Mouse (Mus musculus): ENCODE measurements around the gene Csnk1g2. TPM values are rescaled to one million over a fixed set of nuclear protein-coding genes. Genes with fewer than 3 reads are reported as not detected.

The Csnk1g2 gene
- polyA plus RNA-seq, 1 experiment from 2014 or later: 134 TPM

DNA sequence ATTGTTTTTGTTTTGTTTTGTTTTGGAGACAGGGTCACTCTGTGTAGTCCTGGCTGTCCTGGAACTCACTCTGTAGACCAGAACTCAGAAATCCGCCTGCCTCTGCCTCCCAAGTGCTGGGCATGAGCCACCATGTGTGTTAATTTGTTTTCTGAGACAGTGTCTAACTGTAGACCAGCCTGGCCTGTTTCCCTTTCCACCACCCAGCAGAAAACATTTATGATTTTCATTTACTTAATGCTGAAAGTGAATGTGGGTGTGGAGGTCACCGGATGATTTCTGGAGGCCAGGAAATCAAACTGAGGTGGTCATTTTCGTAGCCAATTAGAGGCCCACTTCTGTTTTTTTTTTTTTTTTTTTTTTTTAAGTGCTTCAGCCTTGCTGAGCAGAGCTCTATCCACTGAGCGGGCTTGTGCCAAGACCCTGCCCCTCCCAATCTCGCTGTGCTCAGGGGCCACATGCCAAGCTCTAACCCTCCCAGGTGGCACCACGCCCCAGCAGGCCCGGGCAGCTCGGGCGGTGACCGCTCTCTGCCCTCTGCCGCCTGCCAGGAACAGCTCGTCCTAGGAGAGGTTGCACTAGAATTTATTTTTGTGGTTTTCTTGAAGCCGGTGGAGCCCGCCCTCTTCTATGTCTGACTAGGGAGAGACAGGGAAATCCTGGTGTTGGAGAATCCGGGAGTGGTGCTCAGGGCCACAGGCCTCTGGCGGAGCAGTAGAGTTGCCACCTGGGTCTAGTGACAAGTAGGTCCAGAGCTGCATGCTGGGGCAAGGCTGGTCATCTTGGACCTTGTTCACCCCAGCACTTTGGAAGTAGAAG, 41.8 kb downstream of the Csnk1g2 start:
- 57% methylated on average over 16 of the region's 16 CpGs for WGBS
- Histone ChIP-seq H3K36me3 (ENCODE audit: control insufficient read depth, insufficient read depth, low read length) (peaks cover 9% of the 10 kb centered on the region), H3K27me3 (ENCODE audit: control insufficient read depth, insufficient read depth, low read length) (no peaks in the 10 kb centered on the region), H3K9ac (ENCODE audit: low read length) (no peak overlapping the region), H3K27ac (ENCODE audit: low read depth, low read length) (peak overlapping the region; percentile 2; the same call in 1 of the 2 replicates), H3K9me3 (ENCODE audit: control insufficient read depth, low read length) (no peaks in the 10 kb centered on the region), H3K4me3 (ENCODE audit: low read depth, low read length) (no peak overlapping the region), H3K4me1 (replicated peaks; ENCODE audit: control insufficient read depth, insufficient read depth, low read length) (peaks cover 2% of the 10 kb centered on the region; the same call in 1 of the 2 replicates), H3K4me2 (ENCODE audit: low read depth, low read length, severe bottlenecking) (no peak overlapping the region)
- ATAC-seq (replicated peaks; ENCODE audit: low FRiP score) (no peak; the same call in 1 of the 2 replicates), DNase-seq (ENCODE audit: low spot score) (no peak)

DNA sequence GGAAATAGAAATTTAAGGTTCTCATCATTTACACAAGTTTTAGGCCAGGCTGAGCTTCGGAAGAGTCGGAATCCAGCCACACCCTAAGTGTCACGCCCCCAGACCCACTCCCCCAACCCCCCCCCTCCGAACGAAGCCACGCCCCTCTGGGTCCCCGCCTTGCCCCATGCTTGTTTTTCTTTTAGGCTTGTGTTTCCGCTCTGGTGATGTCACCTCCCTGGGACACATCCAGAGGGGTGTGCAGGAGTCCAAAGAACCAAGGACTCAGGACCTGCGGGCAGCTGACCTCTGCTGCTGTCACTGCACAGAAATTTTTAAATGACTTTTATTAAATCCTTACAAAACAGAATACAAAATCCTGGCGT, 42.4 kb downstream of the Csnk1g2 start:
- H3K4me3 ChIP-seq (ENCODE audit: low read depth, low read length): no peak overlapping the region

DNA sequence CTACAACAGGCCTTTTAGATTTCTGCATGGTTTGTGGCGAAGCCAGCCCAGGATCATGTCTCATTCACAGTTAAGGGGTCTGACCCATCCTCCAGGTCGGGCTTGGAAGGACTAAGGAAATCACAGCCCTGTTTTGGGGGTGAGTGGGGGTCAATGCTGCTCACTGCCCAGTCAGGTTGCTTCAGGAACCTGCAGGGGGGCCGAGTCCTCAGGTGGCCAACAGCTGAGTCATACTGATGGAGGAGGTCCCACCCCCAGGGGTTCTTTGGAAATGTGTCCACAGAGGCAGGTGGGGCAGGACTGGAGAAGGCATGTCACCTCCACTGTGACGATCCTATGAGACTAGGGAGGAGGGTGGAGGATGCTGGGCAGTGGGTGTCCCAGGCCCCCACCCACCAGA, 42.8 kb downstream of the Csnk1g2 start:
- Histone ChIP-seq H3K9ac (ENCODE audit: low read length) (no peak overlapping the region), H3K27ac (ENCODE audit: low read depth, low read length) (no peak overlapping the region), H3K27me3 (ENCODE audit: control insufficient read depth, insufficient read depth, low read length) (no peaks in the 10 kb centered on the region), H3K4me1 (replicated peaks; ENCODE audit: control insufficient read depth, insufficient read depth, low read length) (peaks cover 2% of the 10 kb centered on the region; the same call in 1 of the 2 replicates), H3K4me3 (ENCODE audit: low read depth, low read length) (no peak overlapping the region), H3K36me3 (ENCODE audit: control insufficient read depth, insufficient read depth, low read length) (peaks cover 14% of the 10 kb centered on the region), H3K9me3 (ENCODE audit: control insufficient read depth, low read length) (no peaks in the 10 kb centered on the region), H3K4me2 (ENCODE audit: low read depth, low read length, severe bottlenecking) (no peak overlapping the region)
- no peak for DNase-seq (ENCODE audit: low spot score)
- no peak for ATAC-seq (replicated peaks; ENCODE audit: low FRiP score)
- WGBS: 71% methylated on average over 4 of the region's 4 CpGs

More for the DNA sequence above, 42.4 kb downstream of the Csnk1g2 start:
- ATAC-seq (replicated peaks; ENCODE audit: low FRiP score) (no peak; the same call in 1 of the 2 replicates), DNase-seq (ENCODE audit: low spot score) (no peak)
- no peaks in the 10 kb centered on the region for H3K27me3 ChIP-seq (ENCODE audit: control insufficient read depth, insufficient read depth, low read length)
- H3K4me2 ChIP-seq (ENCODE audit: low read depth, low read length, severe bottlenecking): no peak overlapping the region
- WGBS: 20% methylated on average over 10 of the region's 10 CpGs
- peaks cover 2% of the 10 kb centered on the region; the same call in 1 of the 2 replicates for H3K4me1 ChIP-seq (replicated peaks; ENCODE audit: control insufficient read depth, insufficient read depth, low read length)
- no peak overlapping the region for H3K9ac ChIP-seq (ENCODE audit: low read length)
- no peaks in the 10 kb centered on the region for H3K9me3 ChIP-seq (ENCODE audit: control insufficient read depth, low read length)
- peaks cover 14% of the 10 kb centered on the region for H3K36me3 ChIP-seq (ENCODE audit: control insufficient read depth, insufficient read depth, low read length)
- no peak overlapping the region for H3K27ac ChIP-seq (ENCODE audit: low read depth, low read length)

DNA sequence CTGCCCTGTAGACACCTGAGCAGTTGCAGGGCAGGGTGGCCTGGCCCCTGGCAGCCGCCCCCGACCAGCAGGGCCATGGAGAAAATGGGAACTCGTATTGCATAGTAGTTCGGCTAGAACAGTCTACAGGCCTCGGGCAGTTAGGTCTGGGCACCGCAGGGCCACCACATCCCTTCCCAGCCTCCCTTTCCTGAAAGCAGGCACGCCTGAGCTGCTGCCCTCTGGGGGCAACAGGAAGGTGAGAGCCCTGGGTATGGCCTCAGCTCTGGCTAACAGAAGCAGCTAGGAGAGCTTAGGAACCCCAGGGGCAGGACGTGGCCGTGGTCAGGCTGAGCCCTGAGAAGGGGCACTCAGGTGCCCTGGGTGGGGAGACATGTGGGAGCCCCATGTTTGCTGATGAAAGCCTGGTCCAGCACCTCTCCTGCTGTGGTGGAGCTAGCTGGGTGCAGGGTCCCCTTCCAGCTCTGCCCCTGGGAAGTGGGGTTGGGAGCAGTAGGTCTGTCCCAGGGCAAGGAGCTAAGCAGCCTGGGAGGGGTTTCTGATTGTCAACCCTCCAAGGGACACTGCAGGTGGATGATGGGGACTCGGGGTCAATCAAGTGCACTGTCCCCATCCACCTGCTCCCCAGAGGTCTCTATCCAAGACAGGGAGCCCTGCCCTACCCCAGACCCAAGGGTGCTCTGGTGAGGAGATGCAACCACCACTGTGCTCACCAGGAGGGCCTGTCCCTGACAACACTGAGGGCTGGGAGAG, 43.5 kb downstream of the Csnk1g2 start:
- Histone ChIP-seq H3K4me3 (ENCODE audit: low read depth, low read length) (no peak overlapping the region), H3K27me3 (ENCODE audit: control insufficient read depth, insufficient read depth, low read length) (no peaks in the 10 kb centered on the region), H3K9ac (ENCODE audit: low read length) (no peak overlapping the region), H3K36me3 (ENCODE audit: control insufficient read depth, insufficient read depth, low read length) (peaks cover 14% of the 10 kb centered on the region), H3K4me2 (ENCODE audit: low read depth, low read length, severe bottlenecking) (no peak overlapping the region), H3K4me1 (replicated peaks; ENCODE audit: control insufficient read depth, insufficient read depth, low read length) (peaks cover 2% of the 10 kb centered on the region; the same call in 1 of the 2 replicates), H3K9me3 (ENCODE audit: control insufficient read depth, low read length) (no peaks in the 10 kb centered on the region), H3K27ac (ENCODE audit: low read depth, low read length) (no peak overlapping the region)
- 80% methylated on average over 10 of the region's 10 CpGs for WGBS
- DNase-seq (ENCODE audit: low spot score) (no peak), ATAC-seq (replicated peaks; ENCODE audit: low FRiP score) (no peak)

DNA sequence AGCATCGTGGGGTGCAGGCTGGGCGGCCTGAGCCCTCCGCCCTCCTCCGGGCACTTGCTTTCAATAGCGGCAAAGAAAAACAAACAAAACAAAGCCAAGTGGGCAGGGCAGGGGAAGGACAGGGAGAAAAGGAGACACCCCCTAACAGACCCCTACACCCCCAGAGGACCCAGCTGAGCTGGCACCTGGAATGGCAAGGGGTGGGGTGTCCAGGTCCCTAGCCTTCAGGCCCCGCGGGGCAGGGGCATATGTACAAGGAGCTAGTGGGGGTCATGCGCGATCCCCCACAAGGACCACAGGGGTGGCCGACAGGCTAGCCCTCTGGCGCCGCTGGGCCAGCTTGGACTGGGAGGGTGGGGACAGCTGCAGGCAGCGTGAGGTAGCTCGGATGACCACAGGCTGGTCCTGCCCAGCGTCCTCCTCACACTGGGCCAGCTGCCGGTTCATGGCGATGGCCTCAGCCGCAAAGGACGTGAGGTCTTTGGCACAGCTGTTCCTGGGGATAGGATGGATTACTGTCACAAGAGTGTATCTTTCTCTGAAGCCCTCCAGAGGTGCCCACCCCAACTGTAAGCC, 44.3 kb downstream of the Csnk1g2 start:
- H3K4me2 ChIP-seq (ENCODE audit: low read depth, low read length, severe bottlenecking): no peak overlapping the region
- ATAC-seq (replicated peaks; ENCODE audit: low FRiP score) (no peak), DNase-seq (ENCODE audit: low spot score) (no peak)
- H3K36me3 ChIP-seq (ENCODE audit: control insufficient read depth, insufficient read depth, low read length): peaks cover 18% of the 10 kb centered on the region
- H3K9me3 ChIP-seq (ENCODE audit: control insufficient read depth, low read length): no peaks in the 10 kb centered on the region
- peaks cover 2% of the 10 kb centered on the region; the same call in 1 of the 2 replicates for H3K4me1 ChIP-seq (replicated peaks; ENCODE audit: control insufficient read depth, insufficient read depth, low read length)
- H3K4me3 ChIP-seq (ENCODE audit: low read depth, low read length): no peak overlapping the region
- 92% methylated on average over 19 of the region's 19 CpGs for WGBS
- no peaks in the 10 kb centered on the region for H3K27me3 ChIP-seq (ENCODE audit: control insufficient read depth, insufficient read depth, low read length)
- H3K9ac ChIP-seq (ENCODE audit: low read length): no peak overlapping the region
- H3K27ac ChIP-seq (ENCODE audit: low read depth, low read length): no peak overlapping the region

DNA sequence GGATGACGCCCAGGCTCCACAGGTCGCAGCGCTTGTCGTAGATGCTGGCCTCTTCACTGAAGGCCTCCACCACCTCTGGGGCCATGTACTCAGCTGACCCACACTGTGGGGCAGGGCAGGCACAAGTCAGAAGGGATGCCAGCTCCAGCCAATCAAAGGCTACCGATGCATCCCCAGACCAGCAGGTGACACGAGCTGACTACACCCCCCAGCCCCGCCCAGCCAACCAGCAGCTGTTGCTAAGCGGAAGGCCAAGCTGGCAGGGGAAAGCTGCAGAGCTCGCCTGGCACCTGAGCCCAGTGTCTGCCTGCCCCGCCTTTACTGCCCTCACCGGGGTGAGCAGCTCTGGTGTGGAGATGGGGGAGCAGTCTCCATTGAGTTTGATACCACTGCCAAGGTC, 46.0 kb downstream of the Csnk1g2 start:
- no peak for DNase-seq (ENCODE audit: low spot score)
- Histone ChIP-seq H3K4me3 (ENCODE audit: low read depth, low read length) (no peak overlapping the region), H3K9me3 (ENCODE audit: control insufficient read depth, low read length) (no peaks in the 10 kb centered on the region), H3K36me3 (ENCODE audit: control insufficient read depth, insufficient read depth, low read length) (peaks cover 18% of the 10 kb centered on the region), H3K27ac (ENCODE audit: low read depth, low read length) (no peak overlapping the region), H3K9ac (ENCODE audit: low read length) (no peak overlapping the region), H3K27me3 (ENCODE audit: control insufficient read depth, insufficient read depth, low read length) (no peaks in the 10 kb centered on the region), H3K4me2 (ENCODE audit: low read depth, low read length, severe bottlenecking) (no peak overlapping the region), H3K4me1 (replicated peaks; ENCODE audit: control insufficient read depth, insufficient read depth, low read length) (peaks cover 5% of the 10 kb centered on the region; the same call in 1 of the 2 replicates)
- 89% methylated on average over 11 of the region's 11 CpGs for WGBS
- ATAC-seq (replicated peaks; ENCODE audit: low FRiP score): no peak

DNA sequence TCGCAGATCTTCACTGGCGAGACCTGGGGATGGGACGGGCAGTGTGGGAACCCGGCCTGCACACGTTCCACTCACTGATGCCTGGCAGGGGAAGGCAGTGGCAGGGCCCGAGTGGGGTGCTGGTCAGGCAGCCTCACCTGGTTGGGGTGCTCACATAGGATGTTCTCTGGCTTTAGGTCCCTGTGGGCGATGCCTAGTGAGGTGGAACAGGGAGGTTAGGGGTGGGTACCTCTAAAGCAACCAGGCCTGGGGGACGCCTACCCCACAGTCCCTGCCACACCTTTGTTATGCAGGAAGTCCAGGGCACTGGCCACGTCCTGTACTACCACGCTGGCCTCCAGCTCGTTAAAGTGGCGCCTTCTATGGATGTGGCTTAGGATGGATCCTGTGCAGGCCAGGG, 46.4 kb downstream of the Csnk1g2 start:
- no peaks in the 10 kb centered on the region for H3K9me3 ChIP-seq (ENCODE audit: control insufficient read depth, low read length)
- 87% methylated on average over 12 of the region's 12 CpGs for WGBS
- no peak overlapping the region for H3K4me2 ChIP-seq (ENCODE audit: low read depth, low read length, severe bottlenecking)
- H3K27ac ChIP-seq (ENCODE audit: low read depth, low read length): no peak overlapping the region
- DNase-seq (ENCODE audit: low spot score) (no peak), ATAC-seq (replicated peaks; ENCODE audit: low FRiP score) (no peak)
- peaks cover 18% of the 10 kb centered on the region for H3K36me3 ChIP-seq (ENCODE audit: control insufficient read depth, insufficient read depth, low read length)
- H3K9ac ChIP-seq (ENCODE audit: low read length): no peak overlapping the region
- peaks cover 7% of the 10 kb centered on the region; the same call in 1 of the 2 replicates for H3K4me1 ChIP-seq (replicated peaks; ENCODE audit: control insufficient read depth, insufficient read depth, low read length)
- H3K4me3 ChIP-seq (ENCODE audit: low read depth, low read length): no peak overlapping the region
- H3K27me3 ChIP-seq (ENCODE audit: control insufficient read depth, insufficient read depth, low read length): no peaks in the 10 kb centered on the region

DNA sequence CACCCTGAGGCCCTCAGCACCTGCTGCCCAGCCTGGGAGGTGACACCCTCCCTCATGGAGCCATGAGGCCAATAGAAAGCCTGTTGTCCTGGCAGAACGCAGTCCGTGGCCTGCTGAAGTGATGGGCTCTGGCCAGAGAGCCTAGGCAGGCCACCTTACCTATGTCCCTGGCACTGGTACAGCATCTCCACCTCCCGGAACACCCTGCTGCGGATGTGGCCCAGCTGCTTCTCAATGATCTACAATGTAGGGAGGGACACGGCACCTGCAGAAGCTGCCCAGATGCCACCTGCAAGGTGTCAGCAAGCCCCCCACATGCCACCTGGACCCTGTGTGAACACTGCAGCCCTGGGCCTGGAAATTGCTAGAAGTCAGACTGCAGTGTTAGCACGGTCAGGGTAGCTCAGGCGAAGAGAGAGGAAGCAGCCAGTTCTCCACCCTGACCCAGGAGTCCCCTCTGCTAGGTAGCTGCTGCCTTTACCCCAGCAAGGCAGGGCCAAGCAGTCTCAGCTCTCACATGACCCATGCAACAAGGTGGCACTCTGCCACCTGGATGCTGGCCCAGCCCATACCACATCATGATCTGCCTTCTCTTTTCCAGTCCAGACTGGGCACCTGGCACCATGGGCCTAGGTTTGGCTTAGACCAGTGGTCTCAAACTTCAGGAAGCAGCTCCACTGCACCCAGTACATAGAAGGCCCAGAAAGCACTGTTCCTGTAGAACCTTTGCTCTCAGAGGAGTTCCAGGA, 47.3 kb downstream of the Csnk1g2 start:
- WGBS: 95% methylated on average over 7 of the region's 7 CpGs
- Histone ChIP-seq H3K4me1 (replicated peaks; ENCODE audit: control insufficient read depth, insufficient read depth, low read length) (peaks cover 16% of the 10 kb centered on the region), H3K27ac (ENCODE audit: low read depth, low read length) (no peak overlapping the region), H3K36me3 (ENCODE audit: control insufficient read depth, insufficient read depth, low read length) (peaks cover 18% of the 10 kb centered on the region), H3K4me2 (ENCODE audit: low read depth, low read length, severe bottlenecking) (no peak overlapping the region), H3K9ac (ENCODE audit: low read length) (no peak overlapping the region), H3K9me3 (ENCODE audit: control insufficient read depth, low read length) (no peaks in the 10 kb centered on the region), H3K4me3 (ENCODE audit: low read depth, low read length) (no peak overlapping the region), H3K27me3 (ENCODE audit: control insufficient read depth, insufficient read depth, low read length) (no peaks in the 10 kb centered on the region)
- ATAC-seq (replicated peaks; ENCODE audit: low FRiP score): no peak
- DNase-seq (ENCODE audit: low spot score): no peak
